Mouse (Mus musculus): ENCODE results near the gene Cyp46a1. TPM values are rescaled to one million over a fixed set of nuclear protein-coding genes. Genes with fewer than 3 reads are reported as not detected.

Gene Cyp46a1
- polyA plus RNA-seq, 1 experiment from 2014 or later = not detected

- WGBS (ENCODE audit: missing documents) = 60% methylated on average over 3 of the region's 3 CpGs
- H3K4me3 ChIP-seq (ENCODE audit: inconsistent target) = no peak overlapping the region
- H3K79me2 ChIP-seq (ENCODE audit: inconsistent target) = no peaks in the 10 kb centered on the region
- no peak overlapping the region for H3K27ac ChIP-seq
- no peaks in the 10 kb centered on the region for H3K36me3 ChIP-seq (ENCODE audit: inconsistent target)
Observed at GRCm38 (mm10) chr12:108365340-108365739, 31.2 kb downstream of the Cyp46a1 start.

- Histone ChIP-seq H3K27ac (no peak overlapping the region), H3K36me3 (ENCODE audit: inconsistent target) (no peaks in the 10 kb centered on the region), H3K4me3 (ENCODE audit: inconsistent target) (no peak overlapping the region), H3K79me2 (ENCODE audit: inconsistent target) (no peaks in the 10 kb centered on the region)
- WGBS (ENCODE audit: missing documents) = 77% methylated on average over 7 of the region's 7 CpGs
Observed at GRCm38 (mm10) chr12:108365868-108366267, 31.7 kb downstream of the Cyp46a1 start.

DNA sequence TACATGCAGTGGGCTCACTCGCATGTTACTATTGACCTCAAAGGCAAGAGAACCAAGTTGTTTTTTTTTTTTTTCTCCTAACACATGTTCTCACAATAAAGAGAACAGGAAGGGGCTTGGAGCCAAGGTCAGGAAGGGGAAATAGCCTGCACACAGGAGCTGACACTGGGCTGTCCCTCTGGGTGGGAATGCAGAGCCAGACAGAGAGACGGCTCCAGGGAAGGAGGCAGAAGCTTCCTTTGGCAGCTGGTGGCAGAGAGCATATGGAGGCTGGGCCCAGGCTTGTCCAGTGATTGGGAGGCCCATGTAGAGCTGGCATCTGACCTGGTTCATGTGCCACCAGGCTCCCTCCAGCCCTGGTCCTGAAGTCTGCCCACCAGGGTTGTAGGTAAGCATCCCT lies 33.7 kb downstream of the Cyp46a1 start:
- H3K36me3 ChIP-seq (ENCODE audit: inconsistent target) = no peaks in the 10 kb centered on the region
- no peaks in the 10 kb centered on the region for H3K79me2 ChIP-seq (ENCODE audit: inconsistent target)
- H3K27ac ChIP-seq = no peak overlapping the region
- no peak overlapping the region for H3K4me3 ChIP-seq (ENCODE audit: inconsistent target)
- 48% methylated on average over 2 of the region's 2 CpGs for WGBS (ENCODE audit: missing documents)

GRCm38 (mm10) chr12:108368921-108369320 lies 34.7 kb downstream of the Cyp46a1 start:
- H3K36me3 ChIP-seq (ENCODE audit: inconsistent target) = no peaks in the 10 kb centered on the region
- no peak overlapping the region for H3K27ac ChIP-seq
- WGBS (ENCODE audit: missing documents) = 65% methylated on average over 5 of the region's 5 CpGs
- no peak overlapping the region for H3K4me3 ChIP-seq (ENCODE audit: inconsistent target)
- no peaks in the 10 kb centered on the region for H3K79me2 ChIP-seq (ENCODE audit: inconsistent target)

DNA sequence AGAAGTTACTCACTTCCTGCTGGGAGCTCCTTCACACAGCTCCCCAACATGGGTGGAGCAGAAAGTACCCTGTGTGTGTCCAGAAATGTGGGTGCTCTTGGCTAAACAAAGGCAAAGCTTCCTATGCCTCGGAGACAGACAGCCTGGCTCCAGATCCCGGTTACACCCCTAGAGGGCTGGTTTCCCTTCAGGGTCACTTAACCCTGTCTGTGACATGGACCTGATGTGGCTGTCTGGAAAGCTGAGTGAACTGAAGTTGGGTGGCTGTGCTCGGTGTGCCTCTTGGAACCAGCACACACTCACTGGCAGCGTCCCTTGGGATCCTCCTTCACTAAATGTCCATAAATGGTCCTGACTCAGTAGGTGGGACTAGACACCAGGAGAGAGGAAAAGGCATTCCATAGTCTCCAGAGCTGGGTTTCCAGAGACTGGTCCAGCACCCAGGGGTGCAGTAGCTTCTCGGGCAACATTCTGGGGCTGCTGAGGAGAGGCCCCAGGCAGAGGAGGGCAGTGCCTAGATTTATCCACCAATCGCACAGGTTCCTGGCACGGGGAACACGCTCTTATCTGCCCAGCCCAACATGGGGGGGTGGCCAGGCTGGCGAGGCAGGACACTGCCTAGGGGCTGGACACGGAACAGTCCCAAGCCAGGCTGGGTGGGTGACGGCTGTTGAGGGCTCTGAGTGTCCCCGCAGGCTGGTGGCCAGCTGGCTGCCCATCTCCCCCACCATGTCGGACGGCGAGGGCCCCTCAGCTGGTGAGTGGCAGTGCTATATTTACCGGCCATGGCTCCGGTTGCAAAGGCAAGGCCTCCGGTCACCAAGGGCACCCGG lies 36.6 kb downstream of the Cyp46a1 start, which contains the start of gene Eml1:
Gene Eml1, plus strand, starts transcription at position 362 of the 833 bp plus-strand sequence.
- Histone ChIP-seq H3K27ac (no peak within 1 kb of the TSS), H3K79me2 (ENCODE audit: inconsistent target) (no peaks in the 10 kb centered on the region), H3K4me3 (ENCODE audit: inconsistent target) (no peak within 1 kb of the TSS), H3K36me3 (ENCODE audit: inconsistent target) (no peaks in the 10 kb centered on the region)
- 52% methylated on average over 18 of the region's 19 CpGs for WGBS (ENCODE audit: missing documents)

DNA sequence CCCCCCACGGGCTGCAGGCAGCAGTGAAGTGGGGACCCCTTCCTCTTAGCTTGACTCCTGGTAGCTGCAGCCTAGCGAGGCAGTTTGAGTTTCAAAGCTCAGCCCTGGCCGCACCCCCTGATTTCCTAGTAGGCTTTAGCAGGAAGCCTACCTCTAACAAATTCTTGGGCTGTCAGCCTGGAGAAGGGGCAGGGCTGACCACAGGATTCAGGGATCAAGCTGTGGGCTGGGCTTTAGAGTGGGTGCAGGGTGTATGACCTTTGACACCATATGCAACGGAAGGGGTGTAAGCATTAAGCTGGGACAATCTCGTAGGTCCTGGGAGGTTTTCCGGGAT lies 37.2 kb downstream of the Cyp46a1 start:
- no peaks in the 10 kb centered on the region for H3K36me3 ChIP-seq (ENCODE audit: inconsistent target)
- no peaks in the 10 kb centered on the region for H3K79me2 ChIP-seq (ENCODE audit: inconsistent target)
- 72% methylated on average over 5 of the region's 6 CpGs for WGBS (ENCODE audit: missing documents)
- H3K4me3 ChIP-seq (ENCODE audit: inconsistent target) = no peak overlapping the region
- no peak overlapping the region for H3K27ac ChIP-seq

DNA sequence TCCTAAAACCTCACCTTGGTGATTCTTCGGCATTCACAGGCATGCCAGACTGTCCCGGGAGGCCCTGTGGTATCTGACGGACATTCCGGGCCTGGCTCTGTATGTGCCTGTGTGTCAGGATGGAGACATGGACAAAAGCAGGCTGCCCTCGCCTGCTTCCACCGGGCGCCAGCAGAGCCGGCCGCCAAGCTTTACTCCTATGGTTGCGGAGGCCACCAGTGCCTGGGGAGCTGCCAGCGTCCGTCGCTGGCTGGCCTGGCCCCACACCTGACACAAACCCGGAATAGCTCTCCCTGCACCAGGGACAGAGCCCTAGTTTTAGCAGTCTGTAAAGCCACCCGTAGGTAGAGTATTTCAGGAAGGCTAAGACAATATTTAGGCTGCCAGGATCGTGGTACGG lies 38.1 kb downstream of the Cyp46a1 start:
- Histone ChIP-seq H3K79me2 (ENCODE audit: inconsistent target) (no peaks in the 10 kb centered on the region), H3K4me3 (ENCODE audit: inconsistent target) (no peak overlapping the region), H3K27ac (no peak overlapping the region), H3K36me3 (ENCODE audit: inconsistent target) (no peaks in the 10 kb centered on the region)
- WGBS (ENCODE audit: missing documents) = 91% methylated on average over 17 of the region's 17 CpGs

DNA sequence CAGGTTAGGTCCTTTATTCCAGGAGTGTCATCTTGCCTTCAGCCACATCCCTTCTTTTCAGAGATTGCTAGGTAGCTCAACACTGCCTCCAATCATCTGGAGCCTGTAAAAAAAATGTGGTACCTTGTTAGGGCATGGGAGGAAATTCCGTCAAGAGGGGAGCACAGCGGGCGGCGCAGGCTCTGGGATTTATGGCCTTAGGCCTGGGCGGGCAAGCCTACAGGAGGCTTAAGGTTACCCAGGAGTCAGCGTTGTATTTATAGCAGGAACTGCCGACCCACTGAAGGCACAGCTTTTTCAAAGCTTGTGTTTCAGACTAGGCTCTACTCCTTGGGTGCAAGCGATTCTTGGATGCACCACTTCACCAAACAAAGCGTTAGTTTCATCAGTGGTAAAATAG lies 39.4 kb downstream of the Cyp46a1 start:
- no peaks in the 10 kb centered on the region for H3K79me2 ChIP-seq (ENCODE audit: inconsistent target)
- H3K27ac ChIP-seq = no peak overlapping the region
- no peak overlapping the region for H3K4me3 ChIP-seq (ENCODE audit: inconsistent target)
- 73% methylated on average over 9 of the region's 9 CpGs for WGBS (ENCODE audit: missing documents)
- H3K36me3 ChIP-seq (ENCODE audit: inconsistent target) = no peaks in the 10 kb centered on the region

DNA sequence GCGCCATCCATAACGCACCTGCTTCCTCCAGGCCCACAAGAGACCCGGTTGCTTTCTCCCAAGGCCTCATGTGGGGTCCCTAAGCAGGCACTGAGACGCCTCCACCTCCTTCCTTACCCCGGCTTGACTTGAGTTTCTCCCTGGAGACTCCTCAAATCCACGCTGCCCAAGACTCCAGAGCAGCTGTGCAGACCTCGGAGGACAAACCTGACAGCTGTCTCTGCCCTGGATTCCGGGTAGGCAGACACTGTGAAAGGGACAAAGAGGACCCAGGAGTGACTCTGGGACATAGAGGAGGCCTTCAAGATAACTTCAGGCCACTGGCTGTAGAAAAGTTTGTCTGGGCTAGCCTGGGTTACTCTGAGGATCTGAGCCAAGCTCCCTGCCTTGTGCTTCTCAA lies 40.5 kb downstream of the Cyp46a1 start:
- H3K79me2 ChIP-seq (ENCODE audit: inconsistent target) = no peaks in the 10 kb centered on the region
- H3K36me3 ChIP-seq (ENCODE audit: inconsistent target) = no peaks in the 10 kb centered on the region
- H3K27ac ChIP-seq = no peak overlapping the region
- no peak overlapping the region for H3K4me3 ChIP-seq (ENCODE audit: inconsistent target)
- WGBS (ENCODE audit: missing documents) = 87% methylated on average over 8 of the region's 8 CpGs

- WGBS (ENCODE audit: missing documents) = 88% methylated on average over 13 of the region's 13 CpGs
- H3K4me3 ChIP-seq (ENCODE audit: inconsistent target) = no peak overlapping the region
- no peak overlapping the region for H3K27ac ChIP-seq
- H3K36me3 ChIP-seq (ENCODE audit: inconsistent target) = no peaks in the 10 kb centered on the region
- no peaks in the 10 kb centered on the region for H3K79me2 ChIP-seq (ENCODE audit: inconsistent target)
Observed at GRCm38 (mm10) chr12:108378379-108379133, 44.4 kb downstream of the Cyp46a1 start.

GRCm38 (mm10) chr12:108386476-108387232 lies 52.5 kb downstream of the Cyp46a1 start:
- Histone ChIP-seq H3K27ac (no peak overlapping the region), H3K4me3 (ENCODE audit: inconsistent target) (no peak overlapping the region), H3K79me2 (ENCODE audit: inconsistent target) (no peaks in the 10 kb centered on the region), H3K36me3 (ENCODE audit: inconsistent target) (no peaks in the 10 kb centered on the region)
- 68% methylated on average over 12 of the region's 13 CpGs for WGBS (ENCODE audit: missing documents)

DNA sequence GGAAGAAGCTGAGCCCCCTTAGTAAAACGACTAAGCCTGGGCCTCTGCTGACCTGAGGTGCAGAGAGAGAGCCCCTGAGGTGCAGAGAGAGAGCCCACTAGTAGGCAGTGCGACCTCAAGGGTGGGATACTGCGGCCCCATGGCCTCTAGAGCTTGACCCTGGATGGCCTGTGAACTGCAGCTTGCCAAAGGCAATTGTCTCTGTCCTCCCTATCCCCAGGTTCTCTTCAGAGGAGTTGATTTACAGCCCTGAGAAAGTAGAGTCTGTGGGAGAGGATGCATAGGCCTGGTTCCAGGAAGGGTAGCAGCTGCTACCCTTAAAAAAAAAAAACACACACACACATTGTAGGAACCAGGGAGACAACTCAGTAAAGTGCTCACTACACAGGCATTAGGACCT lies 55.5 kb downstream of the Cyp46a1 start:
- WGBS (ENCODE audit: missing documents) = 69% methylated on average over 3 of the region's 3 CpGs
- Histone ChIP-seq H3K4me3 (ENCODE audit: inconsistent target) (no peak overlapping the region), H3K36me3 (ENCODE audit: inconsistent target) (no peaks in the 10 kb centered on the region), H3K79me2 (ENCODE audit: inconsistent target) (no peaks in the 10 kb centered on the region), H3K27ac (no peak overlapping the region)

GRCm38 (mm10) chr12:108392254-108393044 lies 58.3 kb downstream of the Cyp46a1 start:
- no peaks in the 10 kb centered on the region for H3K36me3 ChIP-seq (ENCODE audit: inconsistent target)
- H3K79me2 ChIP-seq (ENCODE audit: inconsistent target) = no peaks in the 10 kb centered on the region
- H3K4me3 ChIP-seq (ENCODE audit: inconsistent target) = no peak overlapping the region
- H3K27ac ChIP-seq = no peak overlapping the region
- 79% methylated on average over 12 of the region's 12 CpGs for WGBS (ENCODE audit: missing documents)

DNA sequence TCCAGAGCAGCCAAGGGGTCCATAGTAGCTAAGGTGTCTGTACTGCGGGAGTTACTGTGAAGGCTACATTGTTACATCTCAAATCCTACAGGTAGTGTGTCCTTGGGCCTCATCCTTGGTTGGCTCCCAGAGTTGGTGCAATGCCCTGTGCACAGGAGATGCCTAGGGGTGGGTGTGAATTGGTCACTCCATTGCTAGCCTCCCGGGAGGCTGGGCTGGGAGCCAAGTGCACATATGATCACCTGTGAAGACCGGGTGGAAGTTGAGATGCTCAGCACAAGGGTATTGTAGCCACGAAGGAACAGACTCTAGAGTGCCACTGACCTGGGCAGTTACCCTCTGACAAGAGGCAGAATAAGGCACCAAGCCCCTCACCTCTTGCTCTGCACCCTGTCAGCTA lies 58.9 kb downstream of the Cyp46a1 start:
- WGBS (ENCODE audit: missing documents) = 73% methylated on average over 4 of the region's 4 CpGs
- H3K36me3 ChIP-seq (ENCODE audit: inconsistent target) = no peaks in the 10 kb centered on the region
- H3K4me3 ChIP-seq (ENCODE audit: inconsistent target) = no peak overlapping the region
- H3K79me2 ChIP-seq (ENCODE audit: inconsistent target) = no peaks in the 10 kb centered on the region
- no peak overlapping the region for H3K27ac ChIP-seq

All from macrophage (primary cell).